Mouse (Mus musculus): ENCODE results near the gene Lmbr1l. TPM values are rescaled to one million over a fixed set of nuclear protein-coding genes. Genes with fewer than 3 reads are reported as not detected.
A peak's percentile ranks its signal among the peaks of the same experiment; 100 is the strongest.

Lmbr1l gene
- total and polyA plus RNA-seq, 2 experiments from 2014 or later, result 20.9 to 51.0 TPM

DNA sequence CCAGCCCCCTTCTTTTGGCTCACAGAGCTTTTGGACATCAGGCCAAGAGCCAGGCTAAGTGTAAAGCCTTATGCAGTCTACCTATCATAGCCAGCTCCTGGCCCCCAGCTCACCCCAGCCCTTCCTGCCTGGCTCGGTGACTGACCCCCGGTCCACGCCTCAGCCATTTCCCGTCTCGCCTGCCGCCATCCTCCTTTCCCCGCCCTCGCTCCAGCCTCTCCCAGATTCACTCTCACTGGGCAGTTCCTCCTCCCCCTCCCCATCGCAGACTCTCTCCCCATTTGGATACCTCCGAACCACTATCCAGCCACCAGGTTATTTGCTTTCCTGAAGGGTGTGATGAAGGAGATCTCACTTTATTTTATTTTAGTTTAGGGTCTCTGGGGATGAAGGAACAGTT is 20.5 kb downstream of the Lmbr1l start:
- Histone ChIP-seq H3K4me3 (ENCODE audit: low read length) (peak overlapping the region; percentile 20), H3K9ac (replicated peaks; ENCODE audit: low read length) (no peak overlapping the region)
- no peak for TF ChIP-seq CTCF (IDR thresholded peaks at IDR 0.05; ENCODE audit: low read depth)

DNA sequence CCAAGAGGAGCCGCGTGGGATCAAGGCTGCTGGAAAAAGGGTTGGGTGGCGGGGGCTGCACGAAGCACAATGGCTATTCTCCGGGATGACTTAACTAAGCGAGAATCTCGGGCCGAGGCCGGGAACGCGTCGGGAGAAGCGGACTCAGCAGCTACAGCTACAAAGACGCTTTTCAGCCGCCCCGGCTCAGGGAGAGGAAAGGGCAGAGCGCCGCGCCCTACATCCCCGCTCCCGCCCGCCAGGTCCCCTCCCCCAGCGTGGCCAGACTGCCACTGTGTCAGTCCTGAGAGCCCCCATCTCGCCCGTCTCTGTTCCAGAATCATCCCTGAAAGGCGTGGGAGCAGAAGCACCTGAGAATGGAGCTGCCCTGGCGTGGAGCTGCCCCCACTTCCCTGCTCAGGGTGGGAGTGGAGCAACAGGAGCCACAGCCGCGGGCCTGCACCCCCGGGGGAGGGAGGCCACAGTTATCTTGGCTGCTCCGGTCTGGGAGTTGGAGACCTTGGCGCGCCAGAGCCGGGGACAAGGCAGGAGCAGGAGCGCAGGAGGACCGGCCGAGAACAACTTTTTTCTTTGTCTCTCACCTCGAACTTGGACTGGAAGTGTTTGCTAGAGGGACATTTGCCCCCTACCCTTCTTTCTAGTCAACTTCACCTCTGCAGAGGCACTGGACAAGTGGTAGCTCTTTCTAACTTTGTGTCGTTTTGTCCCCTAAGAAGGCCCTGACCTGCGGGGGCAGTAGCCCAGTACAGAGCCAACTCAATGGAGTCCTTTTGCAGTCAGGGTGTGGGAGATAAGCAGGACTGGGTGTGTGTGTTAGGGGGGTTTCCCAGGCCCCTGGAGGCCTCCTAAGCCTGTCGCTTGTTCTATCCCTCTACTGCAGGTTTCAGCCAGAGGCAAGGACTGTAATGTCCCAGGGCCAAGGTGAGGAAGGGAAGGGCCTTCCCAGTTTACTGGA is 22.1 kb downstream of the Lmbr1l start:
- ATAC-seq, result no peak
- Histone ChIP-seq H3K27me3 (ENCODE audit: insufficient read depth, low read length) (peaks cover 62% of the 10 kb centered on the region), H3K4me3 (ENCODE audit: low read length) (peak overlapping the region; percentile 48), H3K27ac (no peak overlapping the region), H3K4me2 (ENCODE audit: low read depth, low read length) (peak overlapping the region; percentile 48), H3K9ac (replicated peaks; ENCODE audit: low read length) (0 out of 2 replicates have a peak overlapping the region, but pooled peaks have one; percentile 10), H3K4me1 (ENCODE audit: insufficient read depth, low read length) (peaks cover 29% of the 10 kb centered on the region), H3K36me3 (ENCODE audit: insufficient read depth, low read length) (no peaks in the 10 kb centered on the region), H3K9me3 (ENCODE audit: low read length) (no peaks in the 10 kb centered on the region)
- TF ChIP-seq CTCF (IDR thresholded peaks at IDR 0.05; ENCODE audit: low read depth), result no peak
- DNase-seq (ENCODE audit: low spot score), result peak; percentile 44
- WGBS, result 5% methylated on average over 41 of the region's 41 CpGs

More for the DNA sequence above, 20.5 kb downstream of the Lmbr1l start:
- Histone ChIP-seq H3K4me2 (ENCODE audit: low read depth, low read length) (peak overlapping the region; percentile 48), H3K4me1 (ENCODE audit: insufficient read depth, low read length) (peaks cover 29% of the 10 kb centered on the region), H3K27ac (no peak overlapping the region), H3K27me3 (ENCODE audit: insufficient read depth, low read length) (peaks cover 62% of the 10 kb centered on the region), H3K9me3 (ENCODE audit: low read length) (no peaks in the 10 kb centered on the region), H3K36me3 (ENCODE audit: insufficient read depth, low read length) (no peaks in the 10 kb centered on the region)
- 6% methylated on average over 10 of the region's 10 CpGs for WGBS
- DNase-seq (ENCODE audit: low spot score) (no peak), ATAC-seq (no peak)

- DNase-seq (ENCODE audit: low spot score) (no peak), ATAC-seq (no peak)
- Histone ChIP-seq H3K27ac (no peak overlapping the region), H3K27me3 (ENCODE audit: insufficient read depth, low read length) (peaks cover 62% of the 10 kb centered on the region), H3K4me2 (ENCODE audit: low read depth, low read length) (peak overlapping the region; percentile 93), H3K4me3 (ENCODE audit: low read length) (peak overlapping the region; percentile 48), H3K9me3 (ENCODE audit: low read length) (no peaks in the 10 kb centered on the region), H3K36me3 (ENCODE audit: insufficient read depth, low read length) (no peaks in the 10 kb centered on the region), H3K9ac (replicated peaks; ENCODE audit: low read length) (0 out of 2 replicates have a peak overlapping the region, but pooled peaks have one; percentile 10), H3K4me1 (ENCODE audit: insufficient read depth, low read length) (peaks cover 29% of the 10 kb centered on the region)
- 6% methylated on average over 38 of the region's 38 CpGs for WGBS
- no peak for TF ChIP-seq CTCF (IDR thresholded peaks at IDR 0.05; ENCODE audit: low read depth)
Observed at GRCm38 (mm10) chr15:98894746-98895634, 23.0 kb downstream of the Lmbr1l start.

DNA sequence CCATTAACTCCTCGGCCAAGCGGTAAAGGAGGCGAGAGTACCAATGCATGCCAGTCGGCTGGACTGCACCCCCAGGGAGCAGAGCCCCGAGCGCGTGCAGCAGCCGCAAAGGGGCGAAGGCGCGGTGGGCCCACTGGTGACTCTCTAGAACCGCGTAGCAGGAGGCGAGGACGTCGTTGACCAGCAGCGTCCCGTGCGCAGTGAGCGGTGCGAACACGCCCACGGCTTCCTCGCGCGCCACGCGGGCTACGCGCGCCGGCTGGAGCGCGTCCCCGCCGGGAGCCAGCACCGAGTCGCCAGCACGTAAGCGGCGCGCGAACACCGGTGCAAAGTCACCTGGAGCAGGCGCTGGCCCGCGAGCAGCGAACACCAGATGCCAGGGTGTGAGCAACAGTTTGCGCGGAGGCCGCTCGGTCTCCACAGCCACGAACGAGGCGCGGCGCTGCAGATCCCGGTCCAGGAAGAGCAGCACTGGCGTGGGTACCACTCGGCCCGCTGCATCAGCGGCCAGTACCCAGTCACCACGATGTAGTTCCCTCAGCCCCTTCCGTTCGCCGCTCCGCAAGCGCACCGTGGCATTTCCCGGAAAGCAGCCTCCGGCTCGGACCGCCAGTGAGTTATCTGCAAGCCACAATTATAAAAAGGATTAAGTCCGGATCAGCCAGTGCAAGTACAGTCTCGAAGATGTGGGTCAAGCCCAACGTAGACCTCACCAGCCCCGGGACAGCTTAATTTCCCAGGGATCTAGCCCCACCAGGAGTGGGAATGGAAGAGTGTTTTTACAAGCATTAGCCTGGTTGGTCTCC is 23.9 kb downstream of the Lmbr1l start, which contains the start of gene Rhebl1:
Gene Rhebl1, minus strand, starts transcription at position 601 of the 806 bp plus-strand sequence.
- no peak within 1 kb of the TSS for H3K27ac ChIP-seq
- H3K9ac ChIP-seq (replicated peaks; ENCODE audit: low read length), result peak within 1 kb of the TSS; percentile 46
- peak within 1 kb of the TSS; percentile 93 for H3K4me2 ChIP-seq (ENCODE audit: low read depth, low read length)
- no peak for TF ChIP-seq CTCF (IDR thresholded peaks at IDR 0.05; ENCODE audit: low read depth)
- ATAC-seq (no peak; the same call in 1 of the 2 replicates), DNase-seq (ENCODE audit: low spot score) (peak; percentile 31)
- no peaks in the 10 kb centered on the region for H3K36me3 ChIP-seq (ENCODE audit: insufficient read depth, low read length)
- H3K4me1 ChIP-seq (ENCODE audit: insufficient read depth, low read length), result peaks cover 29% of the 10 kb centered on the region
- peak within 1 kb of the TSS; percentile 48 for H3K4me3 ChIP-seq (ENCODE audit: low read length)
- H3K9me3 ChIP-seq (ENCODE audit: low read length), result no peaks in the 10 kb centered on the region
- WGBS, result under 1% methylated on average over 77 of the region's 77 CpGs
- H3K27me3 ChIP-seq (ENCODE audit: insufficient read depth, low read length), result peaks cover 59% of the 10 kb centered on the region

- Histone ChIP-seq H3K27ac (no peak overlapping the region), H3K9ac (replicated peaks; ENCODE audit: low read length) (no peak overlapping the region), H3K4me3 (ENCODE audit: low read length) (no peak overlapping the region), H3K36me3 (ENCODE audit: insufficient read depth, low read length) (no peaks in the 10 kb centered on the region), H3K9me3 (ENCODE audit: low read length) (no peaks in the 10 kb centered on the region), H3K27me3 (ENCODE audit: insufficient read depth, low read length) (peaks cover 48% of the 10 kb centered on the region), H3K4me1 (ENCODE audit: insufficient read depth, low read length) (peaks cover 25% of the 10 kb centered on the region), H3K4me2 (ENCODE audit: low read depth, low read length) (no peak overlapping the region)
- TF ChIP-seq CTCF (IDR thresholded peaks at IDR 0.05; ENCODE audit: low read depth), result no peak
- DNase-seq (ENCODE audit: low spot score), result no peak
- no peak for ATAC-seq
- 56% methylated on average over 4 of the region's 4 CpGs for WGBS
Observed at GRCm38 (mm10) chr15:98893036-98893435, 25.0 kb downstream of the Lmbr1l start.
